Mouse (Mus musculus): Measurements from ENCODE around the gene Tas1r1.

DNA sequence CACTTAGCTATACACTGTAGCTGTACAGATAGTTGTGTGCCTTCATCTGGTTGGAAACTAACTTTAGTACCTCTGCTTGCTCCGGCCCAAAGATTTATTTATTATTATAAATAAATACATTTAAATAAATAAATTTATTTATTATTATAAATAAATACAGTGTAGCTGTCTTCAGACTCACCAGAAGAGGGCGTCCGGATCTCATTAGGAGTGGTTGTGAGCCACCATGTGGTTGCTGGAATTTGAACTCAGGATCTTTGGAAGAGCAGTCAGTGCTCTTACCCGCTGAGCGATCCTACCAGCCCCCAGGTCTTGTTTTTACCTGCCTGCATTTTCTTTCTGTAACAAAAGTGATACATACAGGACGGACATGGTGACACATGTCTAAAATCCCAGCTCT, 32.2 kb downstream of the Tas1r1 start:
- TF ChIP-seq CTCF (IDR thresholded peaks at IDR 0.05; ENCODE audit: control insufficient read depth, insufficient read depth, insufficient replicate concordance, low read depth, low read length) (no peak), POLR2A (IDR thresholded peaks at IDR 0.05; ENCODE audit: control insufficient read depth, low read depth, low read length) (no peak)

Data from testis, adult 2 months (tissue).